Mouse (Mus musculus): ENCODE results near the gene Morn4. TPM values are rescaled to one million over a fixed set of nuclear protein-coding genes. Genes with fewer than 3 reads are reported as not detected.

Gene Morn4
- total and polyA plus RNA-seq, 2 experiments from 2014 or later = 47.5 to 122 TPM

- ATAC-seq (ENCODE audit: low FRiP score) (0 out of 2 replicates have a peak, but pooled peaks have one; percentile 34), DNase-seq (ENCODE audit: low spot score) (no peak)
- Histone ChIP-seq H3K27ac (ENCODE audit: low read depth, low read length) (no peak overlapping the region), H3K4me1 (ENCODE audit: insufficient read depth, low read length) (no peaks in the 10 kb centered on the region), H3K36me3 (ENCODE audit: insufficient read depth, low read length) (0 out of 2 replicates have a peak, but pooled peaks cover 2% of the 10 kb centered on the region), H3K27me3 (ENCODE audit: insufficient read depth, low read length) (no peaks in the 10 kb centered on the region), H3K4me2 (ENCODE audit: low read depth, low read length, poor library complexity, severe bottlenecking) (no peak overlapping the region), H3K4me3 (ENCODE audit: low read depth, low read length) (no peak overlapping the region), H3K9me3 (ENCODE audit: low read length) (no peaks in the 10 kb centered on the region), H3K9ac (replicated peaks; ENCODE audit: low read length, poor library complexity, severe bottlenecking) (no peak overlapping the region)
- 74% methylated on average over 9 of the region's 9 CpGs for WGBS
- TF ChIP-seq CTCF (IDR thresholded peaks at IDR 0.05) = no peak
Measured at GRCm38 (mm10) chr19:42034146-42034775, 51.9 kb downstream of the Morn4 start.

GRCm38 (mm10) chr19:42033611-42034010 is 52.5 kb downstream of the Morn4 start:
- H3K27me3 ChIP-seq (ENCODE audit: insufficient read depth, low read length) = no peaks in the 10 kb centered on the region
- H3K36me3 ChIP-seq (ENCODE audit: insufficient read depth, low read length) = 0 out of 2 replicates have a peak, but pooled peaks cover 2% of the 10 kb centered on the region
- H3K9me3 ChIP-seq (ENCODE audit: low read length) = no peaks in the 10 kb centered on the region
- H3K4me1 ChIP-seq (ENCODE audit: insufficient read depth, low read length) = no peaks in the 10 kb centered on the region
- no peak overlapping the region for H3K27ac ChIP-seq (ENCODE audit: low read depth, low read length)
- no peak overlapping the region for H3K4me2 ChIP-seq (ENCODE audit: low read depth, low read length, poor library complexity, severe bottlenecking)
- H3K9ac ChIP-seq (replicated peaks; ENCODE audit: low read length, poor library complexity, severe bottlenecking) = no peak overlapping the region
- TF ChIP-seq CTCF (IDR thresholded peaks at IDR 0.05) = no peak
- ATAC-seq (ENCODE audit: low FRiP score) (no peak), DNase-seq (ENCODE audit: low spot score) (no peak)
- WGBS = 79% methylated on average over 14 of the region's 14 CpGs
- no peak overlapping the region for H3K4me3 ChIP-seq (ENCODE audit: low read depth, low read length)

- Histone ChIP-seq H3K4me3 (ENCODE audit: low read depth, low read length) (no peak overlapping the region), H3K9me3 (ENCODE audit: low read length) (no peaks in the 10 kb centered on the region), H3K36me3 (ENCODE audit: insufficient read depth, low read length) (0 out of 2 replicates have a peak, but pooled peaks cover 2% of the 10 kb centered on the region), H3K27me3 (ENCODE audit: insufficient read depth, low read length) (no peaks in the 10 kb centered on the region), H3K4me1 (ENCODE audit: insufficient read depth, low read length) (no peaks in the 10 kb centered on the region), H3K27ac (ENCODE audit: low read depth, low read length) (no peak overlapping the region), H3K9ac (replicated peaks; ENCODE audit: low read length, poor library complexity, severe bottlenecking) (no peak overlapping the region), H3K4me2 (ENCODE audit: low read depth, low read length, poor library complexity, severe bottlenecking) (no peak overlapping the region)
- TF ChIP-seq CTCF (IDR thresholded peaks at IDR 0.05) = no peak
- ATAC-seq (ENCODE audit: low FRiP score) = no peak
- WGBS = 87% methylated on average over 5 of the region's 5 CpGs
- no peak for DNase-seq (ENCODE audit: low spot score)
Measured at GRCm38 (mm10) chr19:42031112-42031511, 55.0 kb downstream of the Morn4 start.

GRCm38 (mm10) chr19:42026158-42026557 is 60.0 kb downstream of the Morn4 start:
- H3K27ac ChIP-seq (ENCODE audit: low read depth, low read length) = no peak overlapping the region
- no peaks in the 10 kb centered on the region for H3K36me3 ChIP-seq (ENCODE audit: insufficient read depth, low read length)
- no peaks in the 10 kb centered on the region for H3K4me1 ChIP-seq (ENCODE audit: insufficient read depth, low read length)
- H3K4me3 ChIP-seq (ENCODE audit: low read depth, low read length) = no peak overlapping the region
- H3K9ac ChIP-seq (replicated peaks; ENCODE audit: low read length, poor library complexity, severe bottlenecking) = no peak overlapping the region
- no peak overlapping the region for H3K4me2 ChIP-seq (ENCODE audit: low read depth, low read length, poor library complexity, severe bottlenecking)
- DNase-seq (ENCODE audit: low spot score) (peak; percentile 77), ATAC-seq (ENCODE audit: low FRiP score) (0 out of 2 replicates have a peak, but pooled peaks have one; percentile 44)
- TF ChIP-seq CTCF (IDR thresholded peaks at IDR 0.05) = peak; percentile 95
- no peaks in the 10 kb centered on the region for H3K9me3 ChIP-seq (ENCODE audit: low read length)
- H3K27me3 ChIP-seq (ENCODE audit: insufficient read depth, low read length) = no peaks in the 10 kb centered on the region
- WGBS = 7% methylated on average over 5 of the region's 5 CpGs

Other genes starting within 250 kb of the Morn4 start
- gene Frat2, start 238.2 kb downstream of the Morn4 start, total RNA-seq (2014; rRNA removed) = 6.9 and 10.4 TPM in 2 replicates
- gene Frat2, start 238.2 kb downstream of the Morn4 start, polyA plus RNA-seq (2015; fragmentation: Nextera tagmentation; extraction: Ambion mirVana) = 6.7 and 8.0 TPM in 2 replicates
- 20.6 and 21.2 TPM in 2 replicates for gene Rrp12, start 190.2 kb downstream of the Morn4 start, total RNA-seq (2014; rRNA removed)
- 13.9 and 14.1 TPM in 2 replicates for gene Rrp12, start 190.2 kb downstream of the Morn4 start, polyA plus RNA-seq (2015; fragmentation: Nextera tagmentation; extraction: Ambion mirVana)
- gene Pgam1, start 174.4 kb downstream of the Morn4 start, total RNA-seq (2014; rRNA removed) = 473 and 479 TPM in 2 replicates
- 536 and 596 TPM in 2 replicates for gene Pgam1, start 174.4 kb downstream of the Morn4 start, polyA plus RNA-seq (2015; fragmentation: Nextera tagmentation; extraction: Ambion mirVana)
- gene Exosc1, start 152.9 kb downstream of the Morn4 start, total RNA-seq (2014; rRNA removed) = 18.0 and 28.8 TPM in 2 replicates
- 61.2 and 62.3 TPM in 2 replicates for gene Exosc1, start 152.9 kb downstream of the Morn4 start, polyA plus RNA-seq (2015; fragmentation: Nextera tagmentation; extraction: Ambion mirVana)
- 49.2 and 61.9 TPM in 2 replicates for gene Zdhhc16, start 152.9 kb downstream of the Morn4 start, total RNA-seq (2014; rRNA removed)
- gene Zdhhc16, start 152.9 kb downstream of the Morn4 start, polyA plus RNA-seq (2015; fragmentation: Nextera tagmentation; extraction: Ambion mirVana) = 86.7 and 91.0 TPM in 2 replicates
- gene Mms19, start 105.2 kb downstream of the Morn4 start, total RNA-seq (2014; rRNA removed) = 45.7 and 62.5 TPM in 2 replicates
- gene Mms19, start 105.2 kb downstream of the Morn4 start, polyA plus RNA-seq (2015; fragmentation: Nextera tagmentation; extraction: Ambion mirVana) = 26.1 TPM in 2 replicates
- 17.5 and 22.1 TPM in 2 replicates for gene Ubtd1, start 104.6 kb downstream of the Morn4 start, total RNA-seq (2014; rRNA removed)
- gene Ubtd1, start 104.6 kb downstream of the Morn4 start, polyA plus RNA-seq (2015; fragmentation: Nextera tagmentation; extraction: Ambion mirVana) = 12.2 and 12.8 TPM in 2 replicates
- gene Ankrd2, start 50.4 kb downstream of the Morn4 start, total RNA-seq (2014; rRNA removed) = 0.71 and 1.7 TPM in 2 replicates
- 0.81 and 2.4 TPM in 2 replicates for gene Ankrd2, start 50.4 kb downstream of the Morn4 start, polyA plus RNA-seq (2015; fragmentation: Nextera tagmentation; extraction: Ambion mirVana)
- gene Hoga1, start 40.7 kb downstream of the Morn4 start, total RNA-seq (2014; rRNA removed) = 3.1 TPM in 2 replicates
- gene Hoga1, start 40.7 kb downstream of the Morn4 start, polyA plus RNA-seq (2015; fragmentation: Nextera tagmentation; extraction: Ambion mirVana) = 3.4 and 4.0 TPM in 2 replicates
- 0.24 TPM in 1 of 2 replicates, not detected in the other for gene 4933411K16Rik, start 34.1 kb downstream of the Morn4 start, total RNA-seq (2014; rRNA removed)
- not detected in 2 replicates for gene 4933411K16Rik, start 34.1 kb downstream of the Morn4 start, polyA plus RNA-seq (2015; fragmentation: Nextera tagmentation; extraction: Ambion mirVana)
- 19.3 and 21.9 TPM in 2 replicates for gene Pi4k2a, start 4.1 kb upstream of the Morn4 start, total RNA-seq (2014; rRNA removed)
- gene Pi4k2a, start 4.1 kb upstream of the Morn4 start, polyA plus RNA-seq (2015; fragmentation: Nextera tagmentation; extraction: Ambion mirVana) = 30.6 and 33.0 TPM in 2 replicates
- 9.3 and 11.5 TPM in 2 replicates for gene Avpi1, start 42.7 kb upstream of the Morn4 start, total RNA-seq (2014; rRNA removed)
- 11.9 and 13.7 TPM in 2 replicates for gene Avpi1, start 42.7 kb upstream of the Morn4 start, polyA plus RNA-seq (2015; fragmentation: Nextera tagmentation; extraction: Ambion mirVana)
- 14.7 and 15.1 TPM in 2 replicates for gene Marveld1, start 61.0 kb upstream of the Morn4 start, total RNA-seq (2014; rRNA removed)
- gene Marveld1, start 61.0 kb upstream of the Morn4 start, polyA plus RNA-seq (2015; fragmentation: Nextera tagmentation; extraction: Ambion mirVana) = 2.9 and 3.6 TPM in 2 replicates
- gene Zfyve27, start 77.6 kb upstream of the Morn4 start, total RNA-seq (2014; rRNA removed) = 71.8 and 83.9 TPM in 2 replicates
- 48.8 and 50.6 TPM in 2 replicates for gene Zfyve27, start 77.6 kb upstream of the Morn4 start, polyA plus RNA-seq (2015; fragmentation: Nextera tagmentation; extraction: Ambion mirVana)
- gene Sfrp5, start 115.9 kb upstream of the Morn4 start, total RNA-seq (2014; rRNA removed) = 1.6 and 3.8 TPM in 2 replicates
- gene Sfrp5, start 115.9 kb upstream of the Morn4 start, polyA plus RNA-seq (2015; fragmentation: Nextera tagmentation; extraction: Ambion mirVana) = 2.7 and 2.8 TPM in 2 replicates
- 92.0 and 92.8 TPM in 2 replicates for gene Golga7b, start 161.2 kb upstream of the Morn4 start, total RNA-seq (2014; rRNA removed)
- gene Golga7b, start 161.2 kb upstream of the Morn4 start, polyA plus RNA-seq (2015; fragmentation: Nextera tagmentation; extraction: Ambion mirVana) = 68.9 and 70.3 TPM in 2 replicates